Mouse (Mus musculus) regulatory T cell (primary cell): ENCODE results near the gene Zdhhc7.

Experiments
- in situ Hi-C: fragments of 300-600 bp; cut with MboI, MseI; formaldehyde crosslinking; loops from one replicate; pipeline ENCODE4 v1.15.1; 2025; ENCODE audit warnings: high pct_unique_total_duplicates

Gene Zdhhc7

DNA sequence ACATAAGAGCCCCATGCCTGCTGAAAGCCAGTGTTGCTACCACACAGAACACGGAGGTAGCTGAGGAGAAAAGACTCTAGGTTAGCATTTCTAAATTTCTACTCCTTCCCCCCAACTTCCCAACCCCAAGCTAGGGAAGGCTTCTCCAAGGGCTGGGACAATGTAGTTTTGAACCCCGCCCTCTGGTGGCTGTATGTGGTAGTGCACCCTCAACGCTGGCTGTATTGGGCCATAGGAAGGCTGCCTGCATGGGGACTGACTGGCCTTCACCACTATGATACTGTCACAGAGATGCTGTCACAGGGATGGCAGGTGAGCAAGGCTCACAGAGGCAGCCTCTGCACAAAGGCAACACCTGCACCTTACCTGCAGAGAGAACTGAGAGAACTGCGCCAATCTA, 29.6 kb downstream of the Zdhhc7 start:
- in situ Hi-C loops: loop anchor here (5.0 kb wide), 2 partner anchors 44 to 124 kb away; no protein-coding TSS in a partner anchor

DNA sequence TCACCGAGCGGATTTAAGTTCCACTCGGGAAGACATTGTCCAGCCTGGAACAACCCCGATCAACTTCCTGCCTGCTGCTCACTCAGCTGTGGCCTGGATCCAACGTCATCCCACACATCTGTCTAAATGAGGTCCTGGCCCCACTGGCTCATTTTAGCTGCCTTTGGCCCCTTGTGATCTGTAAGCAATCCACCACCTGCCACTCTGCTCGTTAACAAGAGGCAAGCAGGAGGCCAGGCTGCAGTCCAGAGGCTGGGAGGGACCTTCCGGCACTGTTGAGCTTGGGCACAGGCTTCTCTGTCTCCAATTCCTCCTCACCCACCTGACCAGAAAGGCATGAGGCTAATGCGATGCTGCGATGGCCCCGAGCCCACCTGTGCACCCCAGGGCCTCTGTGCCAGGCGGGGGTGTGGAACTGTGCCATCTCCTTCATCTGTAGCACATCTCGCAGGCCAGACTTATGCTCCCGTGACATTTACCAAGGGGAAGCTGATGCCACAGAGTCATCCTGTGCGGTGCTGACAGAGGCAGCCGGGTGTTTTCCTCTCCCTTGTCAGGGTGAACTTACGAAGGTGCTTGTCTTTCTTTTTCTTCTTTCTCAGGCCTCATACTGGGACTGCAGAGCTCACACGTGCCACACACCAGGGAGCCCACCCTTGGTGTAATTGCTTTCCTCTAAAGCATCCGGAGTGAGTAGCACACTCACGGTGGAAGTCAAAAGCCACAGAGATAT, 33.2 kb downstream of the Zdhhc7 start:
- in situ Hi-C loops: no loop called here

DNA sequence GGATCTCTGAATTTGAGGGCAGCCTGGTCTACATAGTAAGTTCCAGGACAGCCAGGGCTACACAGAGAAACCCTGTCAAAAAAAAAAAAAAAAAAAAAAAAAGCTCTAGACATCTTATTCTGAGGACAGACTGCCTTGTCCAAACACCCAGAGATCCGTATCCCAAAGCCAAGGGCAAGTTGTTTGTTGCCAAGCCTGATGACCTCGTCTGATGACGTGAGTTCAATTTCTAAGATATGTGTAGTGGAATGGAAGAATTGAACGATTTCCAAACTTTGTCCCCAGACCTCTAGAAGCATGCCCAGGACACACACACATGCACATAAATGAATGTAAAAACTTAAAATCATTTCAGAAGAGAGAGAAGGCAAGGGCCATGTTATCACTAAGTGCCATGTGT, 35.1 kb downstream of the Zdhhc7 start:
- in situ Hi-C loops: no loop called here

DNA sequence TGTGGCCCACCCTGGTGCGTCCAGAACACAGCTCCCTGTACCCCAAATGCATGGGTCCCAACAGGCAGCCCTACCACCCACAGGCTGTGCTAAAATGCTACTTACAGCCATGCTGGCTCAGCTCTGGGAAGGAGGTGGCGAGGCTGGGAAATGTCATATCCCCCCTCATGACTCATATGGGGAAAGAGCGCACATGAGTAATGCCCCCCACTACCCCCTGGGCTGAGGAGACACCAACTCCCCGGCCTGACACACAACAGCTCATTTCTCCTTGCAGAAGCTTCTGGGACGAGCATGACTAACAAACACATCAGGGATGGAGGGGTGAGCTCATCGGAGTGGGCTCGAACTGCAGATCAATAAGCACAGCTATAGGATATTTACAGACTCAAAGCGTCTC, 35.7 kb downstream of the Zdhhc7 start:
- in situ Hi-C loops: no loop called here

DNA sequence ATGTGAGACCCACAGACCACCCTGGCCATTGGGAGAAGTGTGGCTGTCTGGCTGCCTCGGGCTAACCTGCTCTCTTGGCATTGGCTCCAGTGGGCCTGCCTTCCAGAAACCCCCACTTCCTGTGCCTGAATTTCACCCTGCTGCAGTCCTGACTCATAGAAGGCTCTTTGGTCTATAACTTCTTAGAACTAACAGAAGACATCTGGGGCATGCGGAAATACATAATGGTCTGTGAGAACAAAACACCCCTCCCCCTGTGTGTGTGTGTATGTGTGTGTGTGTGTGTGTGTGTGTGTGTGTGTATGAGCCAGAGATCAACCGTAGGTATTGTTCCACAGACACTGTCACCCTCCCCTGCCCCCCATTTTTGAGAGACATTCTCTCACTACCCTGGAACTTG, 38.0 kb downstream of the Zdhhc7 start:
- in situ Hi-C loops: no loop called here

DNA sequence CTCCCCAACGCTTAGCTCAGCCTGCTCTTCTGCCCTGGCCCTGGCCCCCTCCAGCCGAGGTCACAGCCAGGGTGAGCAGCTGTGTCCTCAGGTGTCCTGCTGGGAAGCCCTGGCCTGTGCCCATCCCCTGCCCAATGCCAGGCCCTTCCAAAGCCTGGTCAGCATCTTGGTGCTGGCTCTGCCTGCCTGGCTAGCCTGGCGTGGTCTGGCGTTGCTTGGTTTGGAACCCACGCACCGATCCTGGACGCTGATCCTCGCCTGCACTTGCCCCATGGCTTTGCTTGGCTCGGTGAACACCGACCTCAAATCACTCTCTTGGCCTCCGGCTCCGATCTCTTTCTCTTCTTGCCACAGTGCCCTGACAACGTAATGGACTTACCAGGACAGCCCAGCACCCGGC, 38.5 kb downstream of the Zdhhc7 start:
- in situ Hi-C loops: no loop called here

DNA sequence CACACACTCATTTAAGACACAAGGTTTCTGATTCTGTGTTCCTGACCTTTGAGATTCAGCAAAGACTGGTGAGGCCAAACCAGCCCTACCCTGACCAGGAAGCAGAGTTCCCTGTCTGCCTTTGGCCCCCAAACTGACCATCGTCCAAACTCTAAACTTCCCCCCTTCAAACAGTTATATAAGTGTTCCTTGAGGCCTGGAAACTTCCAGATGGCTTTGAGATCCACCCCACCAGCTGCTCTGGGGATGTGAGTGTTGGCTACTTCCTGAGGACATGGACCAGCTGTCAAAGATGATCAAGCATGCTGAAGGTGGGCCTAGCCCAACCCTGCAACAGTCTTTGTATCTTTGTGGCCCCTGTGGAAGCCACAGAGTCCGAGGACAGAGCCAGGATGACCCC, 44.2 kb downstream of the Zdhhc7 start:
- in situ Hi-C loops: no loop called here

DNA sequence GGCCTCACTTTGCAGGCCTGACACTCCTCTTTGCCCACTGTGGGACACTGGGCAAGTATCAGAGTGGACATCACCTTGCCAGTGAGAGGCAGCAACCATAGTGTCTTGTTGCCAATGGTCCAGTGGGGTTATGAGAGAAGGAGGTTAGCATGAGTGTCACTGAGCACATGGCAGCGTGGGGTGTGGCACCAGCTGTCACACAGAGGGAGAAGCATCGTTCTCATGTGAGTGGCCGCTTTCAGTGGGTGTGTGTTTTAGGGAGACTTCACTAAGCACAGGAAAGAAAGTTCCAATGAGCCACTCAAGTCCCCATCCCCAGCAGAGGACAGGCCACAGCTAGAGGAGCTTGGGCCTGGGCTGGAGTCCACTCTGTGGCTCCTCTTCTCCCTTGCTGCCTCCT, 46.4 kb downstream of the Zdhhc7 start:
- in situ Hi-C loops: no loop called here

DNA sequence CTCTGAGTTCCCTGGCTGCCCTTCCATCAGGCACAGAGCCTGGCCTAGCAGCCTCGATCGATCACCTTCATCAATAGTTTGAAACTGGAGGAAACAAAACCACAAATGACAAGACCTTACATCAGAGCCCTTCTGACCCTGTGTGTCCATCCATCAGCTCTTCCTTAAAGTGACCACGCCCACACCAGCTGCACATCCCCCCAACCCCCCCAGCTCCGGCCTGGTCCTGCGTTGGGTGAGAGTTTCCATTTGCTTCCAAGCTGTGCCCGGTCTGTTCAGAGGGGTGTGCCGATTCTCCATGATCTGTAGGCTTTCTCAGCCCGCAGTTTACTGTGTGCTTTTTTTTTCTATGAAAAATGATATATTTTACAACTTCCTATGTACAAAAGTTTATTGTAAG, 49.0 kb downstream of the Zdhhc7 start:
- in situ Hi-C loops: no loop called here

DNA sequence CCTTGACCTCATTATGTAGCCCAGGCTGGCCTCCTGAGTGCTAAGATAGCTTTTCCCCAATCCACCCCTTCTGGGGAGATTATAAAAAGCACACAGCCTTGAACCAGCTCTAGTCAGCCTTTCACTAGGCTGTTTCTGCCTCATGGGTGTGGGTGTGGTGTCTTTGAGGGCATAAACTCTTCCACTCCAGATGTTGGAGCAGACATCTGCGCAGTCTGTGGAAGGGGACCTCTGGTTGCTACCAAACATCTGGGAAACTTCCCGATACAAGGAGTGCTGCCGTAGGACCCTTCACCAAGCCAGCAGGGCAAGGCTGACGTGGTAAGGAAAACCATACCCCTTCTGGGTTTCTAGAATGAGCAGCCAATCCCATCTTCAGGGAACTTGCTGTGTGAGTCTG, 49.4 kb downstream of the Zdhhc7 start:
- in situ Hi-C loops: no loop called here

DNA sequence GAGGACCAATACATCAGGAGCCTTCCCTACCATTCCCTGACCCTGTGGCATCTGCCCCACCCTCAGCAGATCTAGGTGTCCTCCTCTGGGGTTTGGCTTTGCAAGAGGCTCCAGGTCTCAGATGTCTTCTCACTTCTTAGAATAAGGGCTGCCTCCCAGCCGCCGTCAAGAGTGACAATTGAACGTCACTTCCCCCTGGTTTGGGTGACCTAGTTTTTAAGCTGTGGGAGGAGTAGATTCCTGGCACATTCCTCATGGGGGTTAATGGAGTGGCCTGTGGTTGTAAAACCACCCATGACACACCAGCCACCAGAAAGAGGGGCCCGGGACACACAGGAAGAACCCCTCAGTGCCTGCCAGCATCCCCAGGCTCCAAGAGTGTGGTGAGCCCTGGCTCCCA, 50.3 kb downstream of the Zdhhc7 start:
- in situ Hi-C loops: no loop called here

DNA sequence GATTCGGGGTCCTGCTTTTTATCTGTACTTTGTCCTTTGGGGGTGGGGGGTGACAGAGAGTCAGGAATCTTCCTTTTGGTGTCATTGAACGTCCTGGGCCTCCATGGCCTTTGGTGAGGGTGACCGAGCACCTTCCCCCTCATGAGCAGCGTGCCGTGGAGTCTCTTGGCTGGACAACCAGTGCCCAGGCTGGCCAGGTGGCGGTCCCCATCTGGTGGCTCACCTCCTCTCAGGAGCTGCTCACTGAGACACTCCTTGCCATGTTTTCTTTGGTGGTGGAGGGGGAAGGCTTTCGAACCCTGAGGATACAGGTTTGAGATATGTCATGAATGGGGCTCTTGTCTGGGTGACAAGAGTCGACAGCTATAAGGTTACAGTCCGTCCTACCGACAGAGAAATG, 50.9 kb downstream of the Zdhhc7 start:
- in situ Hi-C loops: no loop called here

DNA sequence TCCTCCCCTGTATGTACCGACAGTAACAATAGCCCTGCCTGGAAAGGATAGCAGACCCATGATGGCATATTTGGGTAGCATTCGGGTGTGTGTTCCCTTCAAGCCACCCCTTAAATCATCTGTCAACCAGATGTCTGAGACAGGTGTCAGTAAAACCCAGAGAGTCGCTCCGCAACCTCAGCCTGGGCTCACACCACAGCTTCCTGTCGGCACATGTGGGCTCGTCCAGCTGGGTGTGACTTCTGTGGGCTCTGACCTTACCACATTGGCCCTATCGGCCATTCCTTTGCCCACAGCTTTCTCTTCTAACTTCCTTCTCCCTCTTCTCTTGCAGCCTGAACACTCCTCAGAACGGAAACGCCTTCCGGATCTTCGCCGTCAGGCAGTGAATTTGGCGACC, 51.3 kb downstream of the Zdhhc7 start:
- in situ Hi-C loops: no loop called here

DNA sequence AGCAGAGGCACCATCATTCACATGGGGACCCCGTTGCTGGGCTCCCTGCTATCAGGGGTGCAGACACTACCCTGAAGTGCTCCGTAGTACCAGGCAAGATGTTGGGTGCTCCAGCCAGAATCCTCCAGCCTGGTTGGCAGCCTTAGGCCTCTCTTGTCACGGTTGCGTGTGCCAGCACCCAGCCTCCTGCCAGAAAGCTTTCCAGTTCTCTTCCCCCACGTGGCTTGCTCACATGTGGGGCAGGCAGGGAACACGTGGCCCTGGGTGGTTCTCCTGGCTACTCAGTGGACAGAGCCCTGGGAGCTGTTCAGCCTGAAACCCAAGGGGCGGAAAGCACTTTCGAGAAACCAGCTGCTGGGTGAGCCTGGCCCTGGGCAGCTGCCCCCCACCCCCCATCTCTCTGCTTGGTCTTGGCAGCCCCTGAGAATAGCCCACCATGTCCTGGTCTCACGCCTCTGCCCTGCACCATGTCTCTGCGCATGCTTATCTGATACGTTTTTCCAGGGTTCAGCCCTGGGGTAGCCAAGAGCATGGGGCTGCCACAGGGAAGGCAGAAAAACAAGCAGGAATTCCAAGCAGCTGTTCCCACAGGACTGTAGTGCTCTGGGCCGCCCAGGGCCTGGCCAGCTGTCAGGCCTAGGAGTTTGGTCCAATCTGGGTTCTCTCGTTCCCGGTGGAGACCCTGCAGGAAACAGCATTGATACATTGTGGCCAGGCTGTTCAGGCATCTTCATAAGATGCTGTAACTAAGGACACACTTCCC, 54.8 kb downstream of the Zdhhc7 start:
- in situ Hi-C loops: no loop called here

DNA sequence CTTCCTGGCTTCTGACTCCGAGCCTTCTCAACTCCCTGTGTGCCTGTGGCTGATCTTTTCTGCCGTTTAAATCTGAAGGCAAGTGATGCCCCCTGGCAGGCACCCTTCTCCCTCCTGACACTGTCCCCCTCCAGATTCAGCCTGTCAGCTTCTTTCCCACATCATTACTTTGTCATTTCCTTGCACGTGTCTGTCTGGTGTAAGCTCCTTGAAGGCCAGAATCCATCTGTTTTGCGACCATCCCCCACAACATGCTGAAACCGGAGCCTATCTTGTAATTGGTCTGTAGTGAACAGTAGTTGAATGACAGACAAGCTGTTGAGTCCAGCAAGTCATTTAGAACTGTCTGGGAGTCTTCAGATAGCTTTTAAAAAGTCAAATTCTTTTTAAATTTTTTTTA, 55.8 kb downstream of the Zdhhc7 start:
- in situ Hi-C loops: no loop called here

DNA sequence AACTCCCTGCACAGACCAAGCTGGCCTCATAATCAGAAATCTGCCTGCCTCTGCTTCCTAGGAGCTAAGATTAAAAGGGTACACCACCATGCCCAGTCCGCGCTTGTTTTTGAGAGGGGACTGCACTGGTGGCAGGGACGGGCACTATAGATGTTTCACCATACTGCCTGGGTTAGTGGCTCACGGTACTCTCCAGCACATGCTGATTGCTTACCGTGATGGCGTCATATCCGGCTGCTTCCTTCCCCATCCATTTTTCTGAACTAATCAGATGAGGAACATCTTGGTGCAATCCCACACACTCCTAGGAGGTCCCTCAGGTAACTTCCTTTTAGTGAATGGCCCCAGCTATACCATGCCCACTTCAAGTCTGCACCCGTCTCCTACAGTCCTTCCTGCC, 56.4 kb downstream of the Zdhhc7 start:
- in situ Hi-C loops: no loop called here

DNA sequence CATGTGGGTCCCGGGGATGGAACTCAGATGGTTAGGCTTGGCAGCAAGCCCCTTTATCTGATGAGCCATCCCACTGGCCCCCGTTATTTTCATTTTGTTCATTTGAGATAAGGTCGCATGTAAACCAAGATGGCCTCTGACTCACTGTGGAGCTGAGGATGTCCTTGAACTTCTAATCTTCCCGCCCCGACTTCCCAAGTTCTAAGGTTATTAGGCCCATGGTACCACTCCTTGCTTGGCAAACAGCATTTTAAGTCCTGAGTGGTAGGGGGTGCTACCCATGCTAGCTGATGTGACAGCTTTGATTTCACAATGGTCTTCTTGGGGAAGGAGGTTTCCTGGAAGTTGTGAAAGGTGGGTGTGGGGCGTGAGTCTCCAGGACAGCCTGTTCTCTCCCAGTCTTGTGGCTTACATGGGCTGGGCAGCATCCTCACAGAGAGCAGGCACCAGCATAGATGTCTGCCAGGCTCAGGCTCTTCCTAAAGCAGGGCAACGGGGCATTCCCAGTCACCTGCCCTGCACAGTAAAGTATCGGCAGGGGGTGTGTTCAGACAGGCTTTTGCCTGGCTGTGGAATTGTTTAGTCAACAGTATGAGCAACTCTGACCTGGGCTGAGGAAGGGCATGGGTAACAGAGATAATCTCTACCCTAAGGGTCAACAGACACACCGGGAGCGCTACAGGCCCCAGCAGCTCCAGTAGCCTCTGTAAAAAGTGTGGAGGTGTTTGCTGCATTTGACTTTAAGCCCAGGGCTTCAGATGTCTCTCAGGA, 58.6 kb downstream of the Zdhhc7 start:
- in situ Hi-C loops: no loop called here

DNA sequence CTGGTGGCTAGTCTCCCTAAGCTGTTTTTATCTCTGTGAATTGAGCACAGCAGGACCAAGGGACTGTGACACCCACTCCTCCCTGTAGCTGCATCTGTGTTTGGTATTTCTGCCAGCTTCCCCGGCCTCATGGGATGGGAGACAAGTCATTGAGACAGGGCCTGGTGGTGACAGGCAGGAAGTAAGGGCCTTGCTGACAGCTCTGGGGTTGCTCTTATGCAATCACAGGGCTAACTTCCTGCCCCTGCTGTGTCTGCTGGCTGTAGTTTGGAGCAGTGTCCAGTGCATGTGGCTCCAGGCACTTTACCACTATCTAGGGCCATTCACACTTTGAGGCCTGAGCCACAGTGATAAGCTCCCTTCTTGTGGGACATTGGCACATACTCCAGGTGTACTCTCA, 60.4 kb downstream of the Zdhhc7 start:
- in situ Hi-C loops: no loop called here

DNA sequence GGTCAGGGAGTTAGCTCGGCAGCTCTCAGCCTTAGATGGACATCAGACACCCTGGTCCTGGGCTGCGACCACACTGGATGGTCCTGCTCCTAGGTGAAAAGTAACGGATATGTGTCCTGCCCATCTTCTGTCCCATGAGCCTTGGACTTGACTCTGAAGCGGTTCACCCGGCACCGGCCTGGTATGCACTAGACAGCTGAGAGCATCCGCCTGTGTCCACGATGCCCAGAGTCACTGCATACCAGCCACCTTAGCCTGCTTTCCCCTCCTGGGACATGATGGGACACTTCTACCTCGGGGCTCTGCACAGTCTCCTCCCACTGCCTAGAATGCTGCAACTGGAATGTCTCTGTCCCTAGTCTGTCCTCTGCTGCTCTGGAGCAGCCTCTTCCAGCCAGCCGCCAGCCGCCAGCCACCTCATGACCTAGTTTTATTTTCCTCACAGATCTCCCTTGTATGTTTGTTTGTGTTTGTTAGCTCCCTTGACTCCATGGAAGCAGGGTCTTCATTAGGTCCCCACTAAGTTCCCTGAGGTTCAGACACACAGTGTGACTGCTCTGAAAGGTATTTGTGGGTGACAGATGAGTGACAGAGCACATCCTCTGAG, 61.9 kb downstream of the Zdhhc7 start:
- in situ Hi-C loops: no loop called here

DNA sequence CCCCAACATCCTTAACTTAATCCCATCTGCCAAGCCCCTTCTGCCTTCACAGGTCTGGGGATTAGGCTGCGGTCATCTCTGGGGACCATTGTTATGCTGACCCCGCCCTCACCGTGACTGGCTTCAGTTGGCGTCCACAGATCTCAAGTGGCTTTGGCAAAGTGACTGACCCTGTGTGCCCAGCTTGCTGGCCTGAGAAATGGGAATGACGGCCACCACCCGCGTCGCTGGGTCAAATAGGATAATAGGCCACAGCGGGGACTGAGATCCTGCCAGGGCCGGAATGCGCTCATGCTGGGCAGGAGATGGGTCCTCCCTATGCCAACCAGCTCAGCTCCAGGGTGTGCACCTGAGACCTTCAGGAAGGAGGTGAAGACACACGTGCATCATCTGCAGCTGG, 62.5 kb downstream of the Zdhhc7 start:
- in situ Hi-C loops: no loop called here

DNA sequence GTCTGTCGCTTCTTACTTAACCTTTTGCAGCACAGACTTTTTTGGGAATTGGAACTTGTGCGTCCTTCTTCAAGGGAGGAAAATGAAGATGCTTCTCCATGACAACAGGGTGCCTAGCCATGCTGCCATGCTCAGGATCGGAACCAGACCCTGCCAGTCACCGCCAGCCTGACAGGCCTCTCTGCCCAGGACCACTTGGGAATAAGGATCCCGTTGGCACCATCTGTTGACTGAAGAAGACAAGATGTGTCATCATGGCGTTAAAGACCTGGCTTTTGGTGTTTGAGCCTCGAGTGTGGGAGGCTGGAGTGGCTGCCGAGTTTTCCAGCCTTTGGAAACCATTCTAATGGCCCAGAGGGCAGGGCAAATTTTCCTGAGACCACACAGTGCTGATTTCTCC, 63.7 kb downstream of the Zdhhc7 start:
- in situ Hi-C loops: no loop called here

DNA sequence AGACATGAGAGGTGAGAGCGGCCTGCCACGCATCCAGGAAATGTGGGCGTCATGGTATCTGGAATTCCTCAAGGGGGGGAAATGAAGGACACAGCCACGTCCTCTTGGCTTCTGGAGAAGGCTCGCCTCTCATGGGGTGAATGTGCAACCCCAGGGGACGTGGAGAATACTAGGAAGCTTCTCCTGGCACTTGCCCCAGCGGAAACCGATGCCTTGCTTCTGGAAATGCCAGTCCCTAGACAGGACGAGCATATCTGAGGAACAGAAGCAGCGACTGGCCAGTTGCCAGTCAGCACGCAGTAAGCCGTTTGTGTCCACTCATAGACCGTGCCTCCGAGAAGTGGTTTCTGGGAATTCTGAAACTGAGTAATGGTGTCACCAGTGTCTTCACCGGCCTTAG, 64.1 kb downstream of the Zdhhc7 start:
- in situ Hi-C loops: no loop called here
